Mouse (Mus musculus) limb, embryonic 11.5 days (tissue): ENCODE measurements at regions not wholly inside any gene's neighbourhood (a gene's known extent, or its start where the extent isn't known, plus 50 kb on each side); places are given as distances from the start of the nearest gene placed in this dataset.
A peak's percentile ranks its signal among the peaks of the same experiment; 100 is the strongest.

Experiments used
- ATAC-seq: fragments of 200-750 bp; cut with Nextera tagmentation; 2 replicates; pipeline ENCODE4 v1.8.0; 2017; ENCODE audit warnings: low read depth; ENCODE audit not compliant: insufficient number of reproducible peaks, low FRiP score, low TSS enrichment
- DNase-seq: peaks from one replicate; pipeline ENCODE4 v3.0.0-alpha.2; 2015; ENCODE audit warnings: low spot score
- H3K27ac ChIP-seq: fragments of 300-500 bp; sonication (generic); replicated peaks from 2 replicates; pipeline ENCODE4 v1.5.1; 2014; ENCODE audit warnings: low read depth, mild to moderate bottlenecking, low read length
- H3K27me3 ChIP-seq: fragments of 300-500 bp; sonication (generic); 2 replicates; pipeline ENCODE4 v1.6.1; 2014; ENCODE audit warnings: mild to moderate bottlenecking, low read length, mixed read lengths; ENCODE audit not compliant: control insufficient read depth, insufficient read depth
- H3K36me3 ChIP-seq: fragments of 300-500 bp; sonication (generic); 2 replicates; pipeline ENCODE4 v1.6.1; 2014; ENCODE audit warnings: mild to moderate bottlenecking, low read length, moderate library complexity, mixed read lengths; ENCODE audit not compliant: control insufficient read depth, insufficient read depth
- H3K4me1 ChIP-seq: fragments of 300-500 bp; sonication (generic); 2 replicates; pipeline ENCODE4 v1.6.1; 2014; ENCODE audit warnings: low read length, mixed read lengths; ENCODE audit not compliant: control insufficient read depth, insufficient read depth
- H3K4me2 ChIP-seq: fragments of 300-500 bp; sonication (generic); 2 replicates; pipeline ENCODE4 v1.6.1; 2014; ENCODE audit warnings: low read depth, mild to moderate bottlenecking, moderate library complexity; ENCODE audit not compliant: severe bottlenecking
- H3K4me3 ChIP-seq: fragments of 300-500 bp; sonication (generic); 2 replicates; pipeline ENCODE4 v1.5.1; 2014; ENCODE audit warnings: low read depth, low read length
- H3K9ac ChIP-seq: fragments of 300-500 bp; sonication (generic); 2 replicates; pipeline ENCODE4 v1.6.1; 2014; ENCODE audit warnings: mild to moderate bottlenecking, low read length
- H3K9me3 ChIP-seq: fragments of 300-500 bp; sonication (generic); 2 replicates; pipeline ENCODE4 v1.6.1; 2016; ENCODE audit warnings: low read length; ENCODE audit not compliant: control insufficient read depth
- whole genome bisulfite sequencing: fragments of 180-500 bp; shearing (Covaris S2); extraction: QIAGEN DNeasy Blood & Tissue Kit; methylation state at CpG from one replicate; pipeline ENCODE4 v1.1.7; 2014; 5-methylcytosine and 5-hydroxymethylcytosine counted together

GRCm38 (mm10) chr13:94721625-94722024 lies 67.1 kb upstream of the Tbca start:
- H3K27ac ChIP-seq: no peak overlapping the region
- no peaks in the 10 kb centered on the region for H3K9me3 ChIP-seq
- H3K4me3 ChIP-seq: no peak overlapping the region
- no peaks in the 10 kb centered on the region for H3K27me3 ChIP-seq
- ATAC-seq (no peak), DNase-seq (peak; percentile 16)
- no peak overlapping the region for H3K4me2 ChIP-seq
- no peaks in the 10 kb centered on the region for H3K36me3 ChIP-seq
- no peak overlapping the region for H3K9ac ChIP-seq
- no peaks in the 10 kb centered on the region for H3K4me1 ChIP-seq
- WGBS: 74% methylated on average over 4 of the region's 4 CpGs
